Mouse (Mus musculus) lung, postnatal 0 days (tissue): ENCODE data around the gene Nup93.
A peak's percentile ranks its signal among the peaks of the same experiment; 100 is the strongest.

Experiments
- CTCF ChIP-seq: IDR thresholded peaks from 2 replicates; pipeline ENCODE4 v1.5.1; 2016; ENCODE audit warnings: antibody characterized with exemption, mild to moderate bottlenecking
- EP300 ChIP-seq: IDR thresholded peaks from 2 replicates; pipeline ENCODE4 v1.6.1; 2016; ENCODE audit warnings: antibody characterized with exemption, mild to moderate bottlenecking, control low read depth

GRCm38 (mm10) chr8:94174619-94175213 lies 39.6 kb upstream of the Nup93 start:
- TF ChIP-seq EP300 (no peak), CTCF (peak; percentile 49)
